Mouse (Mus musculus): ENCODE results near the gene Nfkbib. TPM values are rescaled to one million over a fixed set of nuclear protein-coding genes. Genes with fewer than 3 reads are reported as not detected.
A peak's percentile ranks its signal among the peaks of the same experiment; 100 is the strongest.

The Nfkbib gene
- total and polyA plus RNA-seq, 3 experiments = 30.5 to 101 (median 59.3) TPM

GRCm38 (mm10) chr7:28788307-28789195, 21.2 kb upstream of the Nfkbib start, which contains the start of gene Rinl (continued):
- TF ChIP-seq RAD21 (IDR thresholded peaks at IDR 0.05; ENCODE audit: low read depth, low read length) = no peak
- TF ChIP-seq USF2 (conservative IDR thresholded peaks at IDR 0.05; ENCODE audit: low read depth, low read length) = no peak
- TF ChIP-seq GABPA (IDR thresholded peaks at IDR 0.05; ENCODE audit: insufficient replicate concordance, low read depth, low read length) = no peak
- TF ChIP-seq ZMIZ1 (IDR thresholded peaks at IDR 0.05; ENCODE audit: low read depth, low read length) = peak; percentile 54; the same call in 1 of the 2 replicates
- peak; percentile 45 for TF ChIP-seq CHD2 (IDR thresholded peaks at IDR 0.05; ENCODE audit: low read length)
- no peak for TF ChIP-seq USF1 (IDR thresholded peaks at IDR 0.05; ENCODE audit: low read depth, low read length)
- TF ChIP-seq ZKSCAN1 (IDR thresholded peaks at IDR 0.05; ENCODE audit: borderline replicate concordance, low read depth, low read length) = no peak
- peak; percentile 85 for TF ChIP-seq MEF2A (IDR thresholded peaks at IDR 0.05; ENCODE audit: borderline replicate concordance, low read depth, low read length)
- no peak for TF ChIP-seq SMC3 (IDR thresholded peaks at IDR 0.05; ENCODE audit: low read depth, low read length)
- TF ChIP-seq JUND (conservative IDR thresholded peaks at IDR 0.05; ENCODE audit: low read depth, low read length) = no peak
- peak; percentile 41; the same call in 1 of the 2 replicates for TF ChIP-seq MAZ (IDR thresholded peaks at IDR 0.05; ENCODE audit: low read depth, low read length)

GRCm38 (mm10) chr7:28787884-28788283, 20.6 kb upstream of the Nfkbib start:
- H3K36me3 ChIP-seq (replicated peaks in 1 of 2; ENCODE audit: control insufficient read depth in 1 of 2, insufficient read depth in 1 of 2, low read length in 1 of 2) = peaks cover 19 to 50% of the 10 kb centered on the region in 2 experiments
- H3K4me1 ChIP-seq (ENCODE audit: control insufficient read depth in 1 of 2, insufficient read depth in 2 of 2) = peaks cover 44 to 96% of the 10 kb centered on the region in 2 experiments
- TF ChIP-seq ETS1 (conservative IDR thresholded peaks at IDR 0.05; ENCODE audit: low read depth, low read length) = no peak
- TF ChIP-seq UBTF (IDR thresholded peaks at IDR 0.05; ENCODE audit: low read depth, low read length) = 0 out of 2 replicates have a peak, but pooled peaks have one; percentile 58
- TF ChIP-seq ZMIZ1 (IDR thresholded peaks at IDR 0.05; ENCODE audit: low read depth, low read length) = no peak
- TF ChIP-seq MEF2A (IDR thresholded peaks at IDR 0.05; ENCODE audit: borderline replicate concordance, low read depth, low read length) = no peak
- no peak for TF ChIP-seq USF1 (IDR thresholded peaks at IDR 0.05; ENCODE audit: low read depth, low read length)
- no peak for TF ChIP-seq ZKSCAN1 (IDR thresholded peaks at IDR 0.05; ENCODE audit: borderline replicate concordance, low read depth, low read length)
- TF ChIP-seq CHD1 (IDR thresholded peaks at IDR 0.05; ENCODE audit: low read depth, low read length) = no peak
- TF ChIP-seq POLR2AphosphoS2 (IDR thresholded peaks at IDR 0.05; ENCODE audit: low read depth, low read length) = no peak
- no peak for TF ChIP-seq HCFC1 (IDR thresholded peaks at IDR 0.05; ENCODE audit: low read depth, low read length)
- TF ChIP-seq MAX (IDR thresholded peaks at IDR 0.05; ENCODE audit: low read length) = no peak
- no peak for TF ChIP-seq CHD2 (IDR thresholded peaks at IDR 0.05; ENCODE audit: low read length)
- TF ChIP-seq PAX5 (IDR thresholded peaks at IDR 0.05; ENCODE audit: low read length) = no peak
- no peak for TF ChIP-seq RCOR1 (conservative IDR thresholded peaks at IDR 0.05; ENCODE audit: low read depth, low read length)
- TF ChIP-seq SMC3 (IDR thresholded peaks at IDR 0.05; ENCODE audit: low read depth, low read length) = no peak
- TF ChIP-seq TBP (conservative IDR thresholded peaks at IDR 0.05; ENCODE audit: low read depth, low read length) = no peak
- TF ChIP-seq NRF1 (IDR thresholded peaks at IDR 0.05; ENCODE audit: low read depth, low read length) = 0 out of 2 replicates have a peak, but pooled peaks have one; percentile 7
- TF ChIP-seq BHLHE40 (IDR thresholded peaks at IDR 0.05; ENCODE audit: low read depth, low read length) = 0 out of 2 replicates have a peak, but pooled peaks have one; percentile 2
- no peak for TF ChIP-seq E2F4 (IDR thresholded peaks at IDR 0.05; ENCODE audit: insufficient replicate concordance, low read depth, low read length)
- 0 out of 2 replicates have a peak, but pooled peaks have one; percentile 9 for TF ChIP-seq TCF12 (IDR thresholded peaks at IDR 0.05; ENCODE audit: low read depth, low read length)
- TF ChIP-seq GABPA (IDR thresholded peaks at IDR 0.05; ENCODE audit: insufficient replicate concordance, low read depth, low read length) = no peak
- TF ChIP-seq CTCF (conservative IDR thresholded peaks at IDR 0.05 in 1 of 2, IDR thresholded peaks at IDR 0.05 in 1 of 2; ENCODE audit: low read depth in 2 of 2, low read length in 2 of 2) = no peak
- TF ChIP-seq POLR2A (IDR thresholded peaks at IDR 0.05; ENCODE audit: low read depth, low read length) = no peak; the same call in 1 of the 2 replicates
- TF ChIP-seq NELFE (IDR thresholded peaks at IDR 0.05; ENCODE audit: low read depth, low read length) = no peak
- no peak for TF ChIP-seq MAZ (IDR thresholded peaks at IDR 0.05; ENCODE audit: low read depth, low read length)
- no peak for TF ChIP-seq ZC3H11A (IDR thresholded peaks at IDR 0.05; ENCODE audit: low read depth, low read length)
- no peak for TF ChIP-seq RAD21 (IDR thresholded peaks at IDR 0.05; ENCODE audit: low read depth, low read length)
- TF ChIP-seq SIN3A (IDR thresholded peaks at IDR 0.05; ENCODE audit: low read length) = no peak
- TF ChIP-seq KAT2A (IDR thresholded peaks at IDR 0.05; ENCODE audit: insufficient replicate concordance, low read length) = no peak
- no peak for TF ChIP-seq ZNF384 (IDR thresholded peaks at IDR 0.05; ENCODE audit: low read depth, low read length)
- no peak for TF ChIP-seq MAFK (IDR thresholded peaks at IDR 0.05; ENCODE audit: insufficient replicate concordance, low read length)
- no peaks in the 10 kb centered on the region for H3K79me2 ChIP-seq (replicated peaks; ENCODE audit: control insufficient read depth, extremely low read depth, insufficient read depth, poor library complexity, severe bottlenecking)
- in situ Hi-C loops (cut with MboI; ENCODE audit: low pct_ligation_motif_present, low pct_unique_long_range_greater_than_20kb, low sequenced_read_pairs) = loop anchor here (25.0 kb wide), 1 partner anchor 249 kb away; no protein-coding TSS in a partner anchor
- H3K9me3 ChIP-seq (replicated peaks; ENCODE audit: low read length) = no peaks in the 10 kb centered on the region
- peak overlapping the region; percentile 8 to 30 (median 19) for H3K4me3 ChIP-seq (replicated peaks in 1 of 3; ENCODE audit: low read depth in 2 of 3, low read length in 2 of 3, poor library complexity in 1 of 3)
- dilution Hi-C loops (cut with MboI; ENCODE audit: extremely low pct_ligation_motif_present, extremely low pct_unique_long_range_greater_than_20kb, low sequenced_read_pairs) = no loop called here
- H3K9ac ChIP-seq (ENCODE audit: insufficient read depth, low read depth) = peak overlapping the region; percentile 40
- no peak for DNase-seq (ENCODE audit: extremely low read depth)
- peak overlapping the region; percentile 92 for H3K27ac ChIP-seq (ENCODE audit: insufficient read depth, low read depth)
- H3K27me3 ChIP-seq (replicated peaks) = no peaks in the 10 kb centered on the region
- peak overlapping the region; percentile 69 for H3K4me2 ChIP-seq (ENCODE audit: insufficient read depth, low read depth, poor library complexity, severe bottlenecking)
